Mouse (Mus musculus) layer of hippocampus, postnatal 25 days (tissue): ENCODE data around the gene Fbxl8. TPM values are rescaled to one million over a fixed set of nuclear protein-coding genes. Genes with fewer than 3 reads are reported as not detected.

Experiments used
- microRNA-seq, 2 experiments: library from miRNA; unstranded; fragments of <30 nt; microRNA quantifications; one replicate each; pipeline ENCODE4 v1.2.0; 2021
- total RNA-seq, 2 experiments: library from RNA; stranded (reverse); gene quantifications; 2 replicates each; pipeline ENCODE4 v1.2.3; 2021

Fbxl8 gene
- total RNA-seq, 2 experiments from 2014 or later = 0.69 to 0.94 TPM

Small RNAs within 50 kb of the gene (microRNA-seq; reads per million reads assigned to microRNA genes)
- gene Gm27320 (0 reads per million in 2 experiments), gene Mir328 (10,246 to 11,644 reads per million in 2 experiments)

Other genes with a start within 250 kb of the Fbxl8 start
- not detected for gene Ces3a, start 216.0 kb upstream of the Fbxl8 start, total RNA-seq
- not detected for gene Ces3b, start 180.9 kb upstream of the Fbxl8 start, total RNA-seq
- gene Ces4a, start 132.8 kb upstream of the Fbxl8 start, total RNA-seq = not detected
- 10 to 100 TPM; 22.0 to 22.1 TPM for gene Cbfb, start 94.0 kb upstream of the Fbxl8 start, total RNA-seq
- 10 to 100 TPM; 35.4 to 36.4 TPM for gene D230025D16Rik, start 39.5 kb upstream of the Fbxl8 start, total RNA-seq
- gene B3gnt9, start 9.5 kb upstream of the Fbxl8 start, total RNA-seq = 1 to 10 TPM; 4.0 to 4.4 TPM
- gene Tradd, start within 50 bp of the Fbxl8 start, total RNA-seq = 10 to 100 TPM in 1 of 2 experiments, 1 to 10 TPM in 1; 4.6 to 10.9 TPM
- 1 to 10 TPM; 4.1 to 5.0 TPM for gene Hsf4, start 5.2 kb downstream of the Fbxl8 start, total RNA-seq
- 1 to 10 TPM; 6.8 to 7.8 TPM for gene Nol3, start 11.5 kb downstream of the Fbxl8 start, total RNA-seq
- gene 4931428F04Rik, start 25.2 kb downstream of the Fbxl8 start, total RNA-seq = 10 to 100 TPM; 21.7 to 24.4 TPM
- 1 to 10 TPM in 1 of 2 experiments, under 1 TPM in 1; 0.98 to 1.3 TPM for gene Exoc3l, start 31.5 kb downstream of the Fbxl8 start, total RNA-seq
- 10 to 100 TPM; 31.4 to 34.7 TPM for gene E2f4, start 33.0 kb downstream of the Fbxl8 start, total RNA-seq
- gene Elmo3, start 41.0 kb downstream of the Fbxl8 start, total RNA-seq = under 1 TPM; 0.61 to 0.64 TPM
- gene Lrrc29, start 61.6 kb downstream of the Fbxl8 start, total RNA-seq = 1 to 10 TPM; 4.0 to 9.2 TPM
- 10 to 100 TPM; 40.7 to 45.2 TPM for gene Tmem208, start 61.7 kb downstream of the Fbxl8 start, total RNA-seq
- gene Fhod1, start 83.3 kb downstream of the Fbxl8 start, total RNA-seq = 1 to 10 TPM; 1.7 to 2.8 TPM
- 10 to 100 TPM; 12.5 to 13.4 TPM for gene Slc9a5, start 84.2 kb downstream of the Fbxl8 start, total RNA-seq
- gene Plekhg4, start 108.6 kb downstream of the Fbxl8 start, total RNA-seq = 1 to 10 TPM in 1 of 2 experiments, under 1 TPM in 1; 0.49 to 1.1 TPM
- not detected for gene Kctd19, start 148.9 kb downstream of the Fbxl8 start, total RNA-seq
- gene Lrrc36, start 148.9 kb downstream of the Fbxl8 start, total RNA-seq = under 1 TPM; 0.34 to 0.59 TPM
- 10 to 100 TPM; 26.7 to 33.7 TPM for gene Tppp3, start 206.9 kb downstream of the Fbxl8 start, total RNA-seq
- gene Zdhhc1, start 232.3 kb downstream of the Fbxl8 start, total RNA-seq = 10 to 100 TPM; 27.6 to 34.0 TPM